Mouse (Mus musculus) forebrain, postnatal 0 days (tissue): ENCODE results near the gene Hoxb9. TPM values are rescaled to one million over a fixed set of nuclear protein-coding genes. Genes with fewer than 3 reads are reported as not detected.

Source experiments
- ATAC-seq: fragments of 200-750 bp; cut with Nextera tagmentation; 2 replicates; pipeline ENCODE4 v1.8.0; 2017; ENCODE audit warnings: mild to moderate bottlenecking, moderate library complexity
- DNase-seq: peaks from one replicate; pipeline ENCODE4 v3.0.0-alpha.2; 2015
- H3K27ac ChIP-seq: fragments of 300-500 bp; sonication (generic); 2 replicates; pipeline ENCODE4 v1.5.1; 2014; ENCODE audit warnings: low read depth, mild to moderate bottlenecking, antibody characterized with exemption, low read length, moderate library complexity, mixed read lengths
- H3K27me3 ChIP-seq: fragments of 300-500 bp; sonication (generic); 2 replicates; pipeline ENCODE4 v1.6.1; 2014; ENCODE audit warnings: mild to moderate bottlenecking, low read length, mixed read lengths; ENCODE audit not compliant: insufficient read depth
- H3K36me3 ChIP-seq: fragments of 300-500 bp; sonication (generic); 2 replicates; pipeline ENCODE4 v1.6.1; 2014; ENCODE audit warnings: mild to moderate bottlenecking, moderate library complexity; ENCODE audit not compliant: insufficient read depth
- H3K4me1 ChIP-seq: fragments of 300-500 bp; sonication (generic); 2 replicates; pipeline ENCODE4 v1.6.1; 2014; ENCODE audit warnings: antibody characterized with exemption; ENCODE audit not compliant: insufficient read depth
- H3K4me2 ChIP-seq: fragments of 300-500 bp; sonication (generic); 2 replicates; pipeline ENCODE4 v1.6.1; 2014; ENCODE audit warnings: low read depth, mild to moderate bottlenecking, moderate library complexity
- H3K4me3 ChIP-seq: fragments of 300-500 bp; sonication (generic); 2 replicates; pipeline ENCODE4 v1.5.1; 2014; ENCODE audit warnings: low read depth, low read length, mixed read lengths
- H3K9ac ChIP-seq: fragments of 300-500 bp; sonication (generic); 2 replicates; pipeline ENCODE4 v1.6.1; 2014; ENCODE audit warnings: mild to moderate bottlenecking
- H3K9me3 ChIP-seq: fragments of 300-500 bp; sonication (generic); 2 replicates; pipeline ENCODE4 v1.6.1; 2016; ENCODE audit warnings: low read length
- CTCF ChIP-seq: sonication (generic); IDR thresholded peaks from 2 replicates; pipeline ENCODE4 v1.5.1; 2016; ENCODE audit warnings: antibody characterized with exemption, control low read depth, low read depth
- WGBS: fragments of 180-500 bp; shearing (Covaris S2); extraction: QIAGEN DNeasy Blood & Tissue Kit; methylation state at CpG from one replicate; pipeline ENCODE4 v1.1.7; 2014; 5-methylcytosine and 5-hydroxymethylcytosine counted together
- polyA plus RNA-seq: library from polyadenylated mRNA; unstranded; fragments of >200 nt; fragmentation: Nextera tagmentation; extraction: Ambion mirVana; gene quantifications from 2 replicates; pipeline ENCODE4 v1.2.1, GENCODE M21; 2015
- total RNA-seq: library from RNA; depleted of rRNA; stranded (reverse); fragments of >200 nt; gene quantifications from 2 replicates; pipeline ENCODE4 v1.2.3, GENCODE M21; 2014

Hoxb9 gene
- total and polyA plus RNA-seq, 2 experiments from 2014 or later = not detected

GRCm38 (mm10) chr11:96311520-96312417, 40.5 kb downstream of the Hoxb9 start:
- Histone ChIP-seq H3K9ac (no peak overlapping the region), H3K27me3 (peaks cover 100% of the 10 kb centered on the region), H3K4me1 (no peaks in the 10 kb centered on the region), H3K36me3 (no peaks in the 10 kb centered on the region), H3K9me3 (no peaks in the 10 kb centered on the region), H3K27ac (no peak overlapping the region), H3K4me3 (no peak overlapping the region), H3K4me2 (no peak overlapping the region)
- DNase-seq = peak; percentile 65
- ATAC-seq = peak; percentile 69; the same call in 1 of the 2 replicates
- TF ChIP-seq CTCF = peak; percentile 74
- 2% methylated on average over 31 of the region's 31 CpGs for WGBS

GRCm38 (mm10) chr11:96313134-96313533, 41.9 kb downstream of the Hoxb9 start:
- Histone ChIP-seq H3K4me1 (no peaks in the 10 kb centered on the region), H3K9ac (no peak overlapping the region), H3K36me3 (no peaks in the 10 kb centered on the region), H3K4me2 (no peak overlapping the region), H3K27me3 (peaks cover 99% of the 10 kb centered on the region), H3K27ac (no peak overlapping the region), H3K4me3 (no peak overlapping the region), H3K9me3 (no peaks in the 10 kb centered on the region)
- TF ChIP-seq CTCF = no peak
- DNase-seq = no peak
- 15% methylated on average over 2 of the region's 2 CpGs for WGBS
- ATAC-seq = no peak

- Histone ChIP-seq H3K9me3 (no peaks in the 10 kb centered on the region), H3K4me2 (no peak overlapping the region), H3K4me3 (no peak overlapping the region), H3K36me3 (no peaks in the 10 kb centered on the region), H3K4me1 (no peaks in the 10 kb centered on the region), H3K9ac (no peak overlapping the region), H3K27me3 (peaks cover 99% of the 10 kb centered on the region), H3K27ac (no peak overlapping the region)
- ATAC-seq (no peak), DNase-seq (no peak)
- no peak for TF ChIP-seq CTCF
- WGBS = 4% methylated on average over 12 of the region's 12 CpGs
Measured at GRCm38 (mm10) chr11:96313806-96314428, 42.7 kb downstream of the Hoxb9 start.

GRCm38 (mm10) chr11:96314671-96315343, 43.5 kb downstream of the Hoxb9 start:
- DNase-seq (no peak), ATAC-seq (no peak)
- no peak overlapping the region for H3K9ac ChIP-seq
- H3K27ac ChIP-seq = no peak overlapping the region
- H3K4me2 ChIP-seq = no peak overlapping the region
- H3K27me3 ChIP-seq = peaks cover 99% of the 10 kb centered on the region
- no peak overlapping the region for H3K4me3 ChIP-seq
- no peaks in the 10 kb centered on the region for H3K36me3 ChIP-seq
- WGBS = 3% methylated on average over 34 of the region's 34 CpGs
- no peaks in the 10 kb centered on the region for H3K9me3 ChIP-seq
- H3K4me1 ChIP-seq = no peaks in the 10 kb centered on the region
- no peak for TF ChIP-seq CTCF

GRCm38 (mm10) chr11:96315344-96315681, 44.1 kb downstream of the Hoxb9 start:
- WGBS = 2% methylated on average over 5 of the region's 5 CpGs
- no peak for DNase-seq
- no peak overlapping the region for H3K4me2 ChIP-seq

GRCm38 (mm10) chr11:96316696-96317607, 45.7 kb downstream of the Hoxb9 start:
- DNase-seq (peak; percentile 69), ATAC-seq (no peak)
- no peak for TF ChIP-seq CTCF
- 5% methylated on average over 18 of the region's 18 CpGs for WGBS
- Histone ChIP-seq H3K9me3 (no peaks in the 10 kb centered on the region), H3K4me1 (no peaks in the 10 kb centered on the region), H3K4me2 (no peak overlapping the region), H3K27me3 (peaks cover 99% of the 10 kb centered on the region), H3K4me3 (no peak overlapping the region), H3K9ac (no peak overlapping the region), H3K27ac (no peak overlapping the region), H3K36me3 (no peaks in the 10 kb centered on the region)

More at GRCm38 (mm10) chr11:96315344-96315681, 44.1 kb downstream of the Hoxb9 start:
- H3K27ac ChIP-seq = no peak overlapping the region
- no peak overlapping the region for H3K9ac ChIP-seq
- no peaks in the 10 kb centered on the region for H3K9me3 ChIP-seq
- peaks cover 99% of the 10 kb centered on the region for H3K27me3 ChIP-seq
- no peak for ATAC-seq
- no peaks in the 10 kb centered on the region for H3K36me3 ChIP-seq
- no peak for TF ChIP-seq CTCF
- H3K4me1 ChIP-seq = no peaks in the 10 kb centered on the region
- H3K4me3 ChIP-seq = no peak overlapping the region
